Mouse (Mus musculus) heart, adult 9 months (tissue): Measurements from ENCODE around the gene Six4.
"Not testable (repeated sequence)": the region's sequence is repeated elsewhere in the genome, so short reads cannot be mapped to it uniquely, and the experiment has no call there.

ENCODE experiments used
- DNase-seq, 2 experiments: peaks; one replicate each; pipeline ENCODE4 v3.0.0; 2022; ENCODE audit warnings: low spot score in 2 of 2

Six4 gene

GRCm38 (mm10) chr12:73088500-73088899 is 24.8 kb downstream of the Six4 start:
- DNase-seq: no peak

GRCm38 (mm10) chr12:73087086-73087485 is 26.2 kb downstream of the Six4 start:
- no peak for DNase-seq

- no peak for DNase-seq
Measured at GRCm38 (mm10) chr12:73085739-73086630, 27.3 kb downstream of the Six4 start.

GRCm38 (mm10) chr12:73083773-73084172 is 29.5 kb downstream of the Six4 start:
- no peak for DNase-seq

GRCm38 (mm10) chr12:73081828-73082227 is 31.4 kb downstream of the Six4 start:
- DNase-seq: not testable (repeated sequence)

GRCm38 (mm10) chr12:73060805-73061410 is 52.3 kb downstream of the Six4 start:
- DNase-seq: no peak

- no peak for DNase-seq
Measured at GRCm38 (mm10) chr12:73057492-73057891, 55.8 kb downstream of the Six4 start.

GRCm38 (mm10) chr12:73055451-73055850 is 57.8 kb downstream of the Six4 start:
- no peak for DNase-seq

- DNase-seq: no peak
Measured at GRCm38 (mm10) chr12:73054576-73055185, 58.6 kb downstream of the Six4 start.

- peak; percentile 81 to 82 for DNase-seq
Measured at GRCm38 (mm10) chr12:73053668-73054241, 59.5 kb downstream of the Six4 start, which contains the start of gene Six1. Six1 (minus strand) TSS chr12:73053887.

GRCm38 (mm10) chr12:73052651-73053591 is 60.3 kb downstream of the Six4 start:
- DNase-seq: no peak

GRCm38 (mm10) chr12:73052036-73052650 is 61.1 kb downstream of the Six4 start:
- no peak for DNase-seq

- DNase-seq: no peak
Measured at GRCm38 (mm10) chr12:73050811-73051580, 62.3 kb downstream of the Six4 start.

GRCm38 (mm10) chr12:73050305-73050704 is 63.0 kb downstream of the Six4 start:
- no peak for DNase-seq
